Mouse (Mus musculus) E14TG2a.4 (cell line): ENCODE measurements around the gene Cpm.

Experiments used
- CTCF ChIP-seq: conservative IDR thresholded peaks from 2 replicates; pipeline ENCODE4 v1.5.1; 2014; ENCODE audit warnings: low read length
- NANOG ChIP-seq: IDR thresholded peaks from 2 replicates; pipeline ENCODE4 v1.6.1; 2014; ENCODE audit warnings: borderline replicate concordance, low read length, mixed read lengths
- POU5F1 ChIP-seq: IDR thresholded peaks from 2 replicates; pipeline ENCODE4 v1.6.1; 2014; ENCODE audit warnings: low read length, borderline replicate concordance

DNA sequence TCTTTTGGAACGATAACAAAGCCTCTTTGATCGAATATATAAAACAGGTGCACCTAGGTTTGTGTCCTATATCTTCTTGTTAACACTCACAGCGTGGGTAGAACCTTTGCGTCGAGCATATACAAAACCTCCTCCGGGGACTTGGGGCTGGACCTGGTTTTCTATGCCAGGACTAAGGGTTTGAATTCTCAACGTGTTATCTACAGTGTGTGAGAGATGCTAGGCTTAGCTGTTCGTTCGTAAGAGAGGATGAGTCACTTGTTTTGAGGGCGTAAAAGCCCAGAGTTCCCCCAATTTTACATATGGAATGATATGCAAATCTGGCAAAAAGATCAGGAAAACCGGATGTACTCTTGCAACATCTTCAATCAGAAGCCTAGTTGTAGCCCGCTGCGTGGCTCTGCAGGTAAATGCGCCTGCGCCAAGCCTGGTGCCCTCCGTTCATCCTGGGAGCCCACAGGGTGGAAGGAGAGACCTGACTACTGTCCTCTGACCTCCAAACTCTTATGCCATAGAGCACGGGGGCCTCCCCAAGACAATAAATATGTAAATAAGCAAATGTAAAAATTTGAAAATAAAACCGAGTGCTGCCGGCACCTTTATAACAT, 46.8 kb downstream of the Cpm start:
- TF ChIP-seq CTCF (no peak), NANOG (no peak), POU5F1 (no peak)
